Mouse (Mus musculus) layer of hippocampus, adult 9-11 months (tissue): ENCODE results near the gene 4833439L19Rik.
"Not testable (repeated sequence)": the region's sequence is repeated elsewhere in the genome, so short reads cannot be mapped to it uniquely, and the experiment has no call there.

Experiments
- DNase-seq: peaks from one replicate; pipeline ENCODE4 v3.0.0; 2022

Gene 4833439L19Rik

DNA sequence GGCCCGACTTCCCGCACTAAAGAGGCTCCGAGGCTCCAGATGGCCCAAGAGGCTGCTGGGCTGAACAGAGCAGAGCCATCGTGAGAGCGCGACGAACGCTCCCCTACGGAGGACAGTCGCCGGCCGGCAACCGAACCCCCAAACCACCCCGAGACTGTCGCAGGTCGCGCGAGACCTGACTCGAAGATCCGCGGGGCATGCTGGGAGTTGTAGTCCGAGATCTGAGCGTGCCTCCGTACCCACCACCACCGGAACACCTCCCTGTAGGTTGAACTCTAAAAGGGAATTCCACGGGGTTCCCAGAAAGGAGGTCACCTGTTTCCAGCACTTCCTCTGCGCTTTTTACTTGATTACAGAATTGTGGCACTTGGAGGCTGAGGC, at the start of gene 4833439L19Rik:
TSS of gene 4833439L19Rik (minus strand) at position 235 of the 381 bp plus-strand sequence.
- DNase-seq: peak; percentile 95

DNA sequence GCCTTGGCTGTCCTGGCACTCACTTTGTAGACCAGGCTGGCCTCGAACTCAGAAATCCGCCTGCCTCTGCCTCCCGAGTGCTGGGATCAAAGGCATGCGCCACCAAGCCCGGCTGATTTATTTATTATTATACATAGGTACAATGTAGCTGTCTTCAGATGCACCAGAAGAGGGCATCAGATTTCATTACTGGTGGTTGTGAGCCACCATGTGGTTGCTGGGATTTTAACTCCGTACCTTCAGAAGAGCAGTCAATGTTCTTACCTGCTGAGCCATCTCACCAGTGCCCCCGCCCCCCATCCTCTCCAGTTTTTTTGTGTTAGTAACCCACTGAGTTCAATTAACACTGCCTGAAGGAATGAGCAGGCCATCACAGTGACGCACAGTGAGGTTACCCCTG, 47.9 kb upstream of the 4833439L19Rik start:
- not testable (repeated sequence) for DNase-seq

- DNase-seq: peak; percentile 88
Observed at GRCm38 (mm10) chr13:54610972-54611754, 45.9 kb upstream of the 4833439L19Rik start, which contains the start of gene Cltb. Cltb (minus strand) TSS chr13:54611344.

DNA sequence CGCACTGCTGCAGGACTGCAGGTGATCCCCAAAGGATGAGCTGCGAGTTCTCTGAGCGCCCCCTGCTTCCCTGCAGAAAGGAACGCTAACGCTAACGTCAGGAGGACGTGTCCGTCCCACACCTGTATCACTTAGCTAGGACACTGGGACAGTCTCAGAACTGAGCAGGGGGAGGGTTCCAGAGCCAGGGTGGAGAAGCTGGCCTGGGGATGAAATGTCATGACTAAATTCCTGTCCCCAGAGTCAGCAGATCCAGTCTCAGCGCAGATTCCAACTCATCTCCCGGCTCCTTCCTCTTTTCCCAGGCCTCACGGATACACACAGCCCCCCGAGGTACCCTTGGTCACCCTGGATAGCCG, 45.4 kb upstream of the 4833439L19Rik start:
- no peak for DNase-seq

- no peak for DNase-seq
Observed at GRCm38 (mm10) chr13:54609301-54609700, 44.1 kb upstream of the 4833439L19Rik start.

GRCm38 (mm10) chr13:54608666-54609065, 43.4 kb upstream of the 4833439L19Rik start:
- peak; percentile 56 for DNase-seq

DNA sequence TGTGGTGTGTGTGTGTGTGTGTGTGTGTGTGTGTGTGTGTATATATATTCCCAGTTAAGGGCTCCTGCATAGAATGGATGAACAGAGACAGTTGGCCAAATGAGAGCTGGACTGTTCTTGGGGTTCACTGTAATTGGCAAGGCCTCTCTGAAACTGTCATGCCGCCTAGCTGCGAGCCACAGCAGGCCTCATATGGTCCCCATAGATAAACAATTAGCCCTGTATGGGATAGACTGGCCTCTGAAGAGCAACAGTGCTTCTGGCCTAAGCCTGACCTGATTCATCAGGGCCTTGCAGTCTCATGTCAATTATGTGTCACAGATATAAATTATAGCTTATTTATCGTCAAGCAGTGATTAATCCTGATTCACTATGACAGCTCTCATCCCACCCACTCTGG, 42.8 kb upstream of the 4833439L19Rik start:
- DNase-seq: no peak

GRCm38 (mm10) chr13:54607204-54607603, 42.0 kb upstream of the 4833439L19Rik start:
- DNase-seq: no peak

DNA sequence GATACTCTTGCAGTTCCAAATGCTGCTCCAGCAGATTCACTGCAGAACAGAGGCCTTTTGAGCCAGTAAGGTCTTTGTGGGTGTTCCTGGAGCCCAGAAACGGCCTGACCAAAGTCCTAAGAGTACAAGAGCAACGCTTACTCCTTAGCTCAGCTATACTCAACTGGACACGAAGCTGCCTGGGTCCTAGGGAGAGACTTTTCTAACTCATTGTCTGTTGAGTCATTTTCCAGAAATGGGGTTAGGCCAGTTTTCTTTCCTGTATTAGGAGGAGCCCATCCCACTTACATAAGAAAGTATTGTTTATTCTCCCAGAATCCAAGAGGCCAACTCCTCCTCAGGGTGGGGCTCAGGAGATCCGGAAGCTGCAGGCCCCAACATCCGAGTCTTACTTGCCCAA, 40.2 kb upstream of the 4833439L19Rik start:
- DNase-seq: no peak

GRCm38 (mm10) chr13:54604221-54604620, 39.0 kb upstream of the 4833439L19Rik start:
- no peak for DNase-seq

- no peak for DNase-seq
Observed at GRCm38 (mm10) chr13:54603501-54603900, 38.3 kb upstream of the 4833439L19Rik start.

DNA sequence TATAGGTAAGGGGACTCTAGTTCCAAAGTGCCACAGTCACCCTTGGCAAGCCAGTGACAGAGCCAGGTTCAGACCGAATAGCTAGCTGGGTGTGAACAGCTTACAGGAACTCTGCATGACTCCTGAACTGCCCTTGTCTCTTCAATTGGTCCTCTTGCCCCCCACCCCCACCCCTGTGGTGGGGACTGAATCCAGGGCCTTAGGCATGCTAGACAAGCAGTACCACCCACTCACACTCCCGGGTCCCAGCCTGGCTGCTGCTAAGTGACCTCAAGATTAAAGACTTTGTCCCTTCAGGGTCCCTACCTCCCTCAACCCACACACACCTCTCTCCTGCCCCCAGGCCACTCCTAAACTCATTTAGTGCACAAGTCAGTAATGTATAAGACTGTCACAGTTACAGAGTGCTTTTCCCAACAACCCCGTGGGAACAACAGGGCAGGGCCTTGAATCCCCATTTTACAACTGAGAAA, 37.4 kb upstream of the 4833439L19Rik start:
- no peak for DNase-seq

DNA sequence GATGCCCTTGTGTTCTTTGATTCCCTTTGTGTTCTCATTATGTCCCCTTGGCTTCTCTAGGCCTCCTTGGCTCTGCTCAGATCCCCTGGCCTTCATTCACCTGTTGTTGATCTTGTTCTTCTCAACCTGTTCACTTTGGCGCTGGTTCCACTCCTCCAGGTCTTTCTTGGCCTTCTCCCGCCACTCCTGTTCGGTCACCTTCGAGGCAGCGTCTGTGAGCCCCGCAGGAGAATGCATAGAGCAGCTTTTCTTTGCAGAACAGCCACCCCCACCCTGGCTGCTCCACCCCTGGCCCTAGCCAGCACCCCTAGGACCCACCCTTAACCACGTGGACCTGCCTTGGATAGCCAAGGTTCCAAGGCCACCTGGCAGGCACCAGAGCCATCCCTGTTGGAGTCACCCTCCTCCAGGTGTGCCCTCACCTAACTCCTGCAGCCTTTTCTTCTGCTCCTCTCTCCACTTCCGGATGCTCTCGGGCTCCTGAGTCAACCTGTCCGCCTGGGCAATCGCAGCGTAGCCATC, 33.4 kb upstream of the 4833439L19Rik start:
- DNase-seq: no peak

- DNase-seq: no peak
Observed at GRCm38 (mm10) chr13:54596870-54597269, 31.6 kb upstream of the 4833439L19Rik start.

DNA sequence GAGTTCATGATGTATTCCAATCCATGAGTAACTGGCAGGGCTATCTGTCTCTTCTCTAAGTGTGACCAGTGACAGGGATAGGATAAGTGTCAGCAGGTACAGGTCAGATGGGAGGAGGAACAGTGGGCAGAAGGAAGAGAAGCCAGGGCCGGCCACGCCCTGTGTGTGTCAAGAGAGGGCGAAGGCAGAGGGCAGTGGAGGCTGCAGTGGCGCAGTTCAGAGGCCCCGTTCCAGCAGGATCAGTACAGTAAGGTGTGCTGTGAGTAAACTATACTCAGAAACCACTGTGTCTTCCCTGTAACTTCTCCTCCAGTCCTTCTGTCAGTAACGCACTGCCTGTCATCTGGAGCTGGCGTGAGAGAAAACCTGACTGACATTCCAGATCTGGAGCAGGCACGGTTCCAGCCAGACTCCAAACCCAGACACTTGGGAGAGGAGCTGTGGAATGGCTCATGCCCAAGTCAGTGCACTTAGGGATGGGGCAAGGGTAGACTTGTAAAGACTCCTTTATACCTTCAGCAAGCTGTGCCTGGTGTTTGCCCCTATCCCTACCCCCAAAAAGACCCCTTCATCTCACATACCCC, 31.0 kb upstream of the 4833439L19Rik start:
- no peak for DNase-seq

DNA sequence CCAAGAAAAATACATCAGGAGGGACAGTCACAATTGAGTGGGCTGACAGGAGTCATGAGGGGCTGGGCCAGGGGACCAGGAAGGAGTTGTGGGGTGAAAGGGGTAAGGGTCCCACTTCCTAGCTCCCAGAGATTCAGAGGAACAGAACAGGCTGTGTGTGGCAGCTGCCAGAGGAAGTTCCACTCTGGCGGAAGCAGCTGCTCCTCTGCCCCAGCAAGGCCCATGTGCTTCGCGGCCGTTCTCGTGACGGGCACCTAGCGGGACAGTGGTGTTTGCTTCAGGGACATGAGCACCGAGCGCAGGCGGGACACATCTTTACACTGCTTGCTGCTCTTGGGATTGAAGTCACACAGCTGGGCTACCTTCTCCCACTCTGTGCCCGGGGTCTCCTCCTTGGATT, 28.4 kb upstream of the 4833439L19Rik start:
- no peak for DNase-seq

DNA sequence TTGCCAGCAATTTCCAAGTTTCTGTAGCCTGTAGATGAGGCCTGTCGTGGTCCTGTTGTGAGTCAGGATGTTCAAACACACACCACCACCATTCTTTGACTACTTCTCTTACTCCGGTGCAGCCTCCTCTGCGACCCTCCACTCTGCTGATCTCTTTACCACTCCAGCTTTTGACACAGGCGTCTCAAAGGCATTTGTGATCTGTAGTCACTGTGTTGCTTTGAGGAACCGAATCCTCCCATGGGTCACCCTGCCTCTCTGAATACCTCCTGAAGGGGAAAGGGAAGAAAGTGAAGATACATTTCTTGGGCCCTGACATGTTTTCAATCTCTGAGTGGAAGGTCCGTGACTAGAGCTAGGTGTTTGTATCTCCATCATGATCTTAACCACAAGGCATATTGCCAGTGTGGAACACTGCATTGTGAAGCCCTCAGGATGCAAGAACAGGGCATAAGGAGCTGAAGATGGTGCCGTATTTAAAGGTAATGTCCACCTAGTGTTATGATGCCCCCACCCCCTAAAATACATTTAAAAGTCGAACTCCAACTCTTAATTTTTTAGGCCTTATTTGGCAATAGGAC, 26.6 kb upstream of the 4833439L19Rik start:
- DNase-seq: no peak

GRCm38 (mm10) chr13:54589996-54590951, 25.0 kb upstream of the 4833439L19Rik start, which contains the start of the genes Nop16 and Higd2a:
Nop16 (minus strand) TSS chr13:54590090.
Higd2a (plus strand) TSS chr13:54590207.
- peak; percentile 99 for DNase-seq

DNA sequence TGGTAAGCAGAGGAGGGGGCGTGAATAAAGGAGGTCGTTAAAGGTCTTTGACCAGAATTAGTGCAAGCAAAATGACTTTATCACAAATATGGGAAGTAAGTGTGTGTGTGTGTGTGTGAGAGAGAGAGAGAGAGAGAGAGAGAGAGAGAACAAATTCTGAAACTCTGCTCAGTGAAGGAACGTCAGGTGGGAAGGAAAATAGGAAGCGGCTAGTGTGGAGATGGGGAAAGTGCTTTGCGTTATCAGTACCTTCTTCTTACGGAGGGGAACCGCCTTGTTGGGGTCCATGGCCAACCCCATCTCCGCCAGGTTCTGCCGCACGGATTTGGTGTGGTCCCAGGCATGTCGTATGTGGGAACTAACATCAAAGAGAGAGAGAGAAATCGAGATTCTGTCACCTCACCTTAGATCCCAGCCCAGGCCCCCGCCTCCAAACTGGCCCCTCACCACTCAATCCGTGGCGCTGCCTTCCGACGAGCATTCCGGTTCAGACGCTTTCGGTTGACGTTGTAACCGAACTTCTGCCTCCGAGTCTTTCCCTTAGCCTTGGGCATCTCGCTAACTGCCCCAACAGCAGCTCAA, 24.3 kb upstream of the 4833439L19Rik start:
- DNase-seq: no peak

DNA sequence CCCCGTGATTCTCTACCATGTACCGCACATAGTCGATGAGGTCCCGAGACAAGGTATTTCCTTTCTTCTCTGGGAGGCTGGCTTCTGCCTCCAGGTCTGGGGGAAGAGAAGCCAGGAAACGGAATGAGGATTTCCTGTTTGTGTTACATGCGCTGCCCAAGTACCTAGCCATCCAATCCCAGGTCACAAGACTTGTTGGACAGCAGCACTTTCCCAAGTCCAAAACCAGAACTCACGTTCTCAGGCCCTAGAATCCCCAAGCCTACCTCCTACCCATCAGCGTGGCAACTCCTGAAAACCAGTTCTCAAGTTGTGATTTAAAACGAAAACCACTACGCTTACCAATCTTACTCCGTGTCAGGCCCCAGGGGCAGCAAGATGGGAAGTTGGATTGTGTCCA, 20.6 kb upstream of the 4833439L19Rik start:
- no peak for DNase-seq

DNA sequence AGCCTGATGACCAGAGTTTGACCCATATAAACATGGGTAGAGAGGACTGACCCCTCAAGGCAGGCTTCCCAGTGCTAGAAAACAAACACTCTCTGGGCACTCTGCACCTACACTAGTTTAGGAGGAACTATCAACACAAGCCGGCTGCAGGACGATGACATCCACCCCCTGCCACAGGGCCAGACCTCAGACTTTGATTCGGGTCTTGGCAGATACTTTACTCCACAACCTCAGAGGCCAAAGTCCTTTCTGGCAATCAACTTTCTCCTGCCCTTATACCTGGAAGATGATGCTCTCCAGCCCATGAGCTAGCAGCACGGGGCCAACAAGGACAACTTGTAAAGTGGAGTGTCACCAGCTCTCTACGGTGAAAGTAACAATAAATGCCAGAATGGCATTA, 17.6 kb upstream of the 4833439L19Rik start:
- DNase-seq: no peak

- no peak for DNase-seq
Observed at GRCm38 (mm10) chr13:54582126-54582525, 16.9 kb upstream of the 4833439L19Rik start.
